Mouse (Mus musculus): ENCODE data around the gene Sp100. TPM values are rescaled to one million over a fixed set of nuclear protein-coding genes. Genes with fewer than 3 reads are reported as not detected.
A peak's percentile ranks its signal among the peaks of the same experiment; 100 is the strongest.

Gene Sp100
- total and polyA plus RNA-seq, 2 experiments, result 3.2 to 14.6 TPM

DNA sequence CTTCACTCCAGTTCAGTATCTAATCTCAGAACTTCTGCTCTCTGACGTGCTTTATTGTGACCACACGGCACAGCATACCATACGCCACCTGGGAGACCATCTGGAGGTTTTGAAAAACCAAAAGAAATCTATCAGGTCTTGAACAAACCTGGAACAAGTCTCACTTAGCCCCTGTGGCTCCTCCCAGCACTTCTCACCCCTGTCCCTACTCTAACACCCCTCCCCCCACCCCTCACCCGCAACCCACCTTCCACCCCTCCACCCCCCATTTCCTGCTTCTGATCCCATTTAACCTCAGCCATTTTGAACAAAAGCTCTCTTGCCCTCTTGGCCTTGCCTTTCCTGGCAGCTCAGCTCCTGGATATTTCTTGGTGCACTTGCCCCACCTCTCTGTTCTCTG is 30.4 kb downstream of the Sp100 start:
- Histone ChIP-seq H3K27ac (replicated peaks; ENCODE audit: insufficient read depth, low read depth, low read length) (no peak overlapping the region), H3K36me3 (ENCODE audit: control insufficient read depth, insufficient read depth, low read length) (peaks cover 2% of the 10 kb centered on the region; the same call in 1 of the 2 replicates), H3K27me3 (ENCODE audit: control insufficient read depth, insufficient read depth, low read length) (no peaks in the 10 kb centered on the region), H3K9ac (ENCODE audit: low read depth, low read length) (no peak overlapping the region), H3K4me1 (ENCODE audit: control insufficient read depth, insufficient read depth, low read length) (no peaks in the 10 kb centered on the region), H3K79me2 (ENCODE audit: control insufficient read depth, insufficient read depth, low read length) (no peaks in the 10 kb centered on the region), H3K4me3 (ENCODE audit: insufficient read depth, low read depth, low read length) (no peak overlapping the region)
- WGBS, result 73% methylated on average over 4 of the region's 4 CpGs
- no peak for DNase-seq (ENCODE audit: extremely low read depth, low read depth, low spot score)
- no peak for TF ChIP-seq CTCF (IDR thresholded peaks at IDR 0.05; ENCODE audit: low read depth, low read length)
- no peak for TF ChIP-seq POLR2A (IDR thresholded peaks at IDR 0.05; ENCODE audit: extremely low read depth, insufficient read depth, low read length)

DNA sequence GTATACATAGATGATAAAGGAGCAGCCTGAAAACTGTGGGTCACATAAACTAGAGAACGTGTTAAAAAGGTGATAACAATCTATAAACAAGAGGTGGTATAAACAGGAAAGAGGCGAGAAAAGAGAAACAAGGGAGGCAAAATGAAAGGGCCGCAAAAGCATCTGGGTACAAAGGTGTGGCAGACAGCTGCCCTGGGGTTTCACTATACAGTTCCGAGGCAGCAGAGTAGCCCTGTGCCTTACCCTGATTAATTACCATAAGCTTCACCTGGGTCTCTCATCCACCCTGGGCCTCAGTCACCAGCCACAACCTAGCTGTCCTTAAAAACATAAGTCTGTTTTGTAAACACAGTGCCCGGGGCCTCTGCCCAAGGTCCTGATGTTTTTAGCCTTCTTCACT is 36.9 kb downstream of the Sp100 start:
- Histone ChIP-seq H3K27me3 (ENCODE audit: control insufficient read depth, insufficient read depth, low read length) (no peaks in the 10 kb centered on the region), H3K36me3 (ENCODE audit: control insufficient read depth, insufficient read depth, low read length) (no peaks in the 10 kb centered on the region; the same call in 1 of the 2 replicates), H3K4me3 (ENCODE audit: insufficient read depth, low read depth, low read length) (no peak overlapping the region), H3K79me2 (ENCODE audit: control insufficient read depth, insufficient read depth, low read length) (no peaks in the 10 kb centered on the region), H3K27ac (replicated peaks; ENCODE audit: insufficient read depth, low read depth, low read length) (no peak overlapping the region), H3K4me1 (ENCODE audit: control insufficient read depth, insufficient read depth, low read length) (no peaks in the 10 kb centered on the region), H3K9ac (ENCODE audit: low read depth, low read length) (no peak overlapping the region)
- no peak for DNase-seq (ENCODE audit: extremely low read depth, low read depth, low spot score)
- TF ChIP-seq POLR2A (IDR thresholded peaks at IDR 0.05; ENCODE audit: extremely low read depth, insufficient read depth, low read length), result no peak
- no peak for TF ChIP-seq CTCF (IDR thresholded peaks at IDR 0.05; ENCODE audit: low read depth, low read length)
- 60% methylated on average over 5 of the region's 5 CpGs for WGBS

DNA sequence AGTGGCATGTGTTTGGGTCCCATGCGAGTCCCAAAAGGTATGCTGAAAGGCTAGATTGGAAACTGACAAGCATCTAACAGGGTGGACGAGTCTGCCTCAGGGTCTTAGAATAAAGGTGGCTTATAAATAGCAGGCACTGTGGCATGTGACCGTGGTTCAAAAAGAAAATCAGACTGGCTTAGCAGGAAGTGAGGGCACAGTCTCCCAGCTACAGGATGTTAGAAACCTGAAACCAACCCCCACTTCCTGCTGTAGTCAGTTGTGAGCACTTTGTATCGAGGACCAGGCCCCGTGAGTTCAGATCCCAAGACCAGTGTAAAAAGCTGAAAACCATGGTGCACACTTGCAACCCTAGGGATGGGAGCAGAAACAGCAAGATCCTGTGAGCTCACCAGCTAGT is 37.6 kb downstream of the Sp100 start:
- WGBS, result 73% methylated on average over 5 of the region's 5 CpGs
- H3K27me3 ChIP-seq (ENCODE audit: control insufficient read depth, insufficient read depth, low read length), result no peaks in the 10 kb centered on the region
- H3K9ac ChIP-seq (ENCODE audit: low read depth, low read length), result no peak overlapping the region
- TF ChIP-seq CTCF (IDR thresholded peaks at IDR 0.05; ENCODE audit: low read depth, low read length), result no peak
- TF ChIP-seq POLR2A (IDR thresholded peaks at IDR 0.05; ENCODE audit: extremely low read depth, insufficient read depth, low read length), result no peak
- H3K79me2 ChIP-seq (ENCODE audit: control insufficient read depth, insufficient read depth, low read length), result no peaks in the 10 kb centered on the region
- no peak overlapping the region for H3K4me3 ChIP-seq (ENCODE audit: insufficient read depth, low read depth, low read length)
- no peak overlapping the region for H3K27ac ChIP-seq (replicated peaks; ENCODE audit: insufficient read depth, low read depth, low read length)
- no peaks in the 10 kb centered on the region for H3K4me1 ChIP-seq (ENCODE audit: control insufficient read depth, insufficient read depth, low read length)
- peak; percentile 7 for DNase-seq (ENCODE audit: extremely low read depth, low read depth, low spot score)
- H3K36me3 ChIP-seq (ENCODE audit: control insufficient read depth, insufficient read depth, low read length), result no peaks in the 10 kb centered on the region; the same call in 1 of the 2 replicates

DNA sequence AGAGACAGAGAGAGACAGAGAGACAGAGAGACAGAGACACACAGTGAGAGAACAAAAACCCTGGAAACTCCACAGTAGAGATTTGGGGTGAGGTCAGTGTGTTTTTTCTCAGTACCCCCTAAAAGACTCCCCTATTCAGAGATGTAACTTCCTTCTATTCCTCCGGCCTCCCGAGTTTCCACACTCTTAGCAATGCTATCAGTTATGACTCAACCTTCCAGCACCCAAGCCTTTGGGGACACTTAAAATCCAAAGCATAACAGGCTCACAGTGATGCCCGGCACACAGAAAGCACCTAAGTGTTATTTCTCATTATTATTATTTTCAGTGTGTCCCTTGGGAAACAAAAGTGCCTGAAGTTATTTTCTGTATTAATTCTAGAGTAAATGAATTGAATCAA is 40.8 kb downstream of the Sp100 start:
- no peak for TF ChIP-seq POLR2A (IDR thresholded peaks at IDR 0.05; ENCODE audit: extremely low read depth, insufficient read depth, low read length)
- TF ChIP-seq CTCF (IDR thresholded peaks at IDR 0.05; ENCODE audit: low read depth, low read length), result no peak
- no peaks in the 10 kb centered on the region for H3K4me1 ChIP-seq (ENCODE audit: control insufficient read depth, insufficient read depth, low read length)
- H3K27me3 ChIP-seq (ENCODE audit: control insufficient read depth, insufficient read depth, low read length), result no peaks in the 10 kb centered on the region
- no peak for DNase-seq (ENCODE audit: extremely low read depth, low read depth, low spot score)
- H3K36me3 ChIP-seq (ENCODE audit: control insufficient read depth, insufficient read depth, low read length), result no peaks in the 10 kb centered on the region; the same call in 1 of the 2 replicates
- 81% methylated on average over 3 of the region's 3 CpGs for WGBS
- H3K27ac ChIP-seq (replicated peaks; ENCODE audit: insufficient read depth, low read depth, low read length), result no peak overlapping the region
- no peaks in the 10 kb centered on the region for H3K79me2 ChIP-seq (ENCODE audit: control insufficient read depth, insufficient read depth, low read length)
- no peak overlapping the region for H3K9ac ChIP-seq (ENCODE audit: low read depth, low read length)
- H3K4me3 ChIP-seq (ENCODE audit: insufficient read depth, low read depth, low read length), result no peak overlapping the region

DNA sequence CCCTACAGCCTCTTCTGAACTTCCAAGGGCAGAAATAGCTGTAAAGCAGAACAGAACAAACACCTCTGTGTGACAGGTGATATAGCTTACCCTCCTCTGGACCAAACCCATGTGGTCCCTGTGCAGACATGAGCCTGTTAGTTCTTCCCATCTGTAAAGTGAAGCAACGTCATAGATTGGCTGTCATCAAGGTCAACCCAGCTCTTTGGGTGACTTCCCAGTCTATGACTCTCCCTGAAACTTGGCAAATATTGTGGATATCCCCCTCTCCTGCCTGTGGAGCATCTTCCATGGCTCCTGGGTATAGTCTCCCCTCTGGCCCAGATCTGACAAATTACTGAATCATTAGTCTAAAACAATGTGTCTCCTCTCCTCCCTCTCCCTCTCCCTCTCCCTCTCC is 42.5 kb downstream of the Sp100 start:
- Histone ChIP-seq H3K36me3 (ENCODE audit: control insufficient read depth, insufficient read depth, low read length) (peaks cover 2% of the 10 kb centered on the region; the same call in 1 of the 2 replicates), H3K27ac (replicated peaks; ENCODE audit: insufficient read depth, low read depth, low read length) (no peak overlapping the region), H3K79me2 (ENCODE audit: control insufficient read depth, insufficient read depth, low read length) (no peaks in the 10 kb centered on the region), H3K4me1 (ENCODE audit: control insufficient read depth, insufficient read depth, low read length) (no peaks in the 10 kb centered on the region), H3K9ac (ENCODE audit: low read depth, low read length) (no peak overlapping the region), H3K27me3 (ENCODE audit: control insufficient read depth, insufficient read depth, low read length) (no peaks in the 10 kb centered on the region), H3K4me3 (ENCODE audit: insufficient read depth, low read depth, low read length) (no peak overlapping the region)
- no peak for DNase-seq (ENCODE audit: extremely low read depth, low read depth, low spot score)
- 33% methylated on average over 1 of the region's 1 CpGs for WGBS
- TF ChIP-seq CTCF (IDR thresholded peaks at IDR 0.05; ENCODE audit: low read depth, low read length) (no peak), POLR2A (IDR thresholded peaks at IDR 0.05; ENCODE audit: extremely low read depth, insufficient read depth, low read length) (no peak)

DNA sequence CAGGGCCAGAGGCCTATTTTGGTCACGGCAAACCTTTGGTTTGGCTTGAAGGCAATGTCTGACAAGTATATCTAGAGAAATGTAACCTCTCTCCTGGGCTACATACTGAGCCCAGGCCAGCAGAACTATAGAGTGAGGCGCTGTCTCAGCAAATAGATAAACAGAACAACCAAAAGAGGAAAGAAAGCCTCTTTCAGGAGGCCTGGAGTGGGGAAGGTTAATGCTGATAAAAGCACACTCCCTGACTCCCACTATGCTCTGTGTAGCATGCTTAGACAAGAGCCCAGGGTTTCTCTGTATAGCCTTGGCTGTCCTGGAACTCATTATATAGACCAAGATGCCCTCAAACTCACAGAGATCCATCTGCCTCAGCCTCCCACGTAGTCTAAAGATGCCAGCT is 43.5 kb downstream of the Sp100 start:
- H3K4me1 ChIP-seq (ENCODE audit: control insufficient read depth, insufficient read depth, low read length), result no peaks in the 10 kb centered on the region
- WGBS, result 64% methylated on average over 3 of the region's 3 CpGs
- H3K27ac ChIP-seq (replicated peaks; ENCODE audit: insufficient read depth, low read depth, low read length), result no peak overlapping the region
- TF ChIP-seq CTCF (IDR thresholded peaks at IDR 0.05; ENCODE audit: low read depth, low read length), result no peak
- TF ChIP-seq POLR2A (IDR thresholded peaks at IDR 0.05; ENCODE audit: extremely low read depth, insufficient read depth, low read length), result no peak
- H3K36me3 ChIP-seq (ENCODE audit: control insufficient read depth, insufficient read depth, low read length), result peaks cover 2% of the 10 kb centered on the region; the same call in 1 of the 2 replicates
- no peaks in the 10 kb centered on the region for H3K27me3 ChIP-seq (ENCODE audit: control insufficient read depth, insufficient read depth, low read length)
- no peak overlapping the region for H3K9ac ChIP-seq (ENCODE audit: low read depth, low read length)
- DNase-seq (ENCODE audit: extremely low read depth, low read depth, low spot score), result no peak
- no peak overlapping the region for H3K4me3 ChIP-seq (ENCODE audit: insufficient read depth, low read depth, low read length)
- H3K79me2 ChIP-seq (ENCODE audit: control insufficient read depth, insufficient read depth, low read length), result no peaks in the 10 kb centered on the region

Data from liver, adult 2 months (tissue).